ENCODE assay signal across 28 mouse cellular contexts in the genomic region with DNA sequence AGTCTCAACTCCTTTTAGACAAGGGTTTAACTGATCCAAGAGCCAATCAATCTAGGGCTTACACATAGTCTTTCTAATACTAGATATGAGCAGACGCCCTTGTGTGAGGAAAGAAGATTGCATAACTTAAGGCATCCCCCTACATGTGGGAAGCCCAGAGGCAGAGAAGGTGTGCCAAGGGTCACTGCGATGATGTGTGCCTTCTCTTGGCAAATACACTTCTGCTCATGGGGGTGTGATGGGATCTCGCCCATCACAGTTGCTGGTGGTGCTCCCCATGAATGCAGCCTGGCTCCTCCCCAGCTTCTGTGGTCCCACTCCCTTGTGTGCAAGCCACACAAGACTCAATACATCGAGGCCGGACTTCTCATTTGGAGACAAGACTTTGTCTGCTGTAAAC. TPM values are rescaled to one million over a fixed set of nuclear protein-coding genes. Genes with fewer than 3 reads are reported as not detected.
"Had no signal": no experiment of that assay in that cellular context is flagged by ENCODE, and none has a peak within 500 bp of the region (broad histone marks: within the 10 kb centered on the region; RNA-seq: fewer than 3 reads in every experiment).

No protein-coding gene starts in this region.

- H3K4me2 ChIP-seq: embryonic facial prominence, embryonic 12.5 days; embryonic facial prominence, embryonic 13.5 days; embryonic facial prominence, embryonic 15.5 days; forebrain, embryonic 12.5 days; forebrain, embryonic 13.5 days; forebrain, embryonic 15.5 days had no signal

- H3K9ac ChIP-seq: embryonic facial prominence, embryonic 12.5 days; embryonic facial prominence, embryonic 13.5 days; embryonic facial prominence, embryonic 15.5 days; forebrain, embryonic 12.5 days; forebrain, embryonic 13.5 days; forebrain, embryonic 15.5 days; forebrain, postnatal 0 days had no signal

- DNase-seq: cerebellum, adult 8-10 months; cerebellum, adult 9-10 months; cerebellum, adult 9-11 months; cerebellum, postnatal 10 days; cerebellum, postnatal 14 days; cerebellum, postnatal 25 days; cerebellum, postnatal 36 days; embryo, embryonic 11 days; forebrain, postnatal 0 days; gastrocnemius, adult 2 months; gastrocnemius, postnatal 10 days; gastrocnemius, postnatal 14 days; gastrocnemius, postnatal 25 days; gastrocnemius, postnatal 36 days; heart, adult 18-20 months; heart, adult 2 months had no signal

- H3K27ac ChIP-seq: embryonic facial prominence, embryonic 10.5 days; embryonic facial prominence, embryonic 12.5 days; embryonic facial prominence, embryonic 13.5 days; embryonic facial prominence, embryonic 15.5 days; forebrain, embryonic 10.5 days; forebrain, embryonic 12.5 days; forebrain, embryonic 13.5 days; forebrain, embryonic 15.5 days; gastrocnemius, adult 2 months had no signal

- H3K4me3 ChIP-seq: embryonic facial prominence, embryonic 10.5 days; embryonic facial prominence, embryonic 12.5 days; embryonic facial prominence, embryonic 13.5 days; embryonic facial prominence, embryonic 15.5 days; erythroblast, embryonic 14.5 days; forebrain, embryonic 10.5 days; forebrain, embryonic 12.5 days; forebrain, embryonic 13.5 days; forebrain, embryonic 15.5 days; gastrocnemius, adult 2 months; heart, adult 2 months had no signal

- H3K9me3 ChIP-seq: embryonic facial prominence, embryonic 10.5 days; embryonic facial prominence, embryonic 12.5 days; embryonic facial prominence, embryonic 13.5 days; embryonic facial prominence, embryonic 15.5 days; forebrain, embryonic 10.5 days; forebrain, embryonic 12.5 days; forebrain, embryonic 13.5 days; forebrain, embryonic 15.5 days had no signal

- ATAC-seq: forebrain, embryonic 13.5 days; forebrain, embryonic 14.5 days; forebrain, embryonic 15.5 days; forebrain, embryonic 16.5 days; forebrain, postnatal 0 days had no signal

- H3K36me3 ChIP-seq: embryonic facial prominence, embryonic 10.5 days; embryonic facial prominence, embryonic 12.5 days; embryonic facial prominence, embryonic 13.5 days; embryonic facial prominence, embryonic 15.5 days; forebrain, embryonic 10.5 days; forebrain, embryonic 12.5 days; forebrain, embryonic 15.5 days had no signal

- H3K27me3 ChIP-seq: embryonic facial prominence, embryonic 12.5 days; embryonic facial prominence, embryonic 13.5 days; embryonic facial prominence, embryonic 15.5 days; forebrain, embryonic 12.5 days; forebrain, embryonic 13.5 days; forebrain, embryonic 15.5 days had no signal

- H3K4me1 ChIP-seq: embryonic facial prominence, embryonic 12.5 days had no signal

RNA-seq across cellular contexts. Expression of gene Myzap, which starts 47.3 kb away (rescaled TPM):
- total RNA-seq: granulocyte monocyte progenitor cell, adult 5-6 weeks had no signal
- polyA plus RNA-seq: erythroblast, embryonic 14.5 days had no signal
